Mouse (Mus musculus): ENCODE measurements around the gene Hmcn1. TPM values are rescaled to one million over a fixed set of nuclear protein-coding genes. Genes with fewer than 3 reads are reported as not detected.

Gene Hmcn1
- polyA plus RNA-seq, 1 experiment = 1.6 TPM

DNA sequence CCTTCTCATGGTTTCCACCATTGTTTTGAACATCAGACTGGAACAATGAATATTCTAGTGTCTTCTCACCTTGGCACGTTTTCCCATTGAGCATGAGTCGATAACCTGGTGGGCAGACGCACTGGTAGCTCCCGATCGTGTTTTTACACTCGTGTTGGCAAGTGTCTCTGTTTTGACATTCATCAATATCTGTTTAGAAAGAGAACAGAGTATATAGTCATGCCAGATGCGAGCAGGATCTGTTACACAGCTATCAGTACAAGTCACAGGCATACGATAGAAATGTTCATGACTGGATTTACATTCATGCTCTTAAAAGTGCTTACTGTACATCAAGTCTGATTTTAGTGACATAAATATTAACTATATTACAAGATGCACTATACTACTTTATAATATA is 419.8 kb downstream of the Hmcn1 start:
- no peak overlapping the region for H3K4me3 ChIP-seq (ENCODE audit: low read depth, low read length)
- H3K9me3 ChIP-seq (replicated peaks; ENCODE audit: control insufficient read depth, insufficient read depth, low read length, poor library complexity, severe bottlenecking) = no peaks in the 10 kb centered on the region
- H3K9ac ChIP-seq (ENCODE audit: low read depth, poor library complexity, severe bottlenecking) = no peak overlapping the region
- TF ChIP-seq CTCF (IDR thresholded peaks at IDR 0.05; ENCODE audit: low read depth, low read length) (no peak), EP300 (IDR thresholded peaks at IDR 0.05; ENCODE audit: insufficient read depth, low read depth, low read length) (no peak), POLR2A (IDR thresholded peaks at IDR 0.05; ENCODE audit: insufficient read depth, low read length) (no peak)
- H3K27ac ChIP-seq (ENCODE audit: insufficient read depth, low read length) = no peak overlapping the region
- H3K27me3 ChIP-seq (ENCODE audit: control insufficient read depth, insufficient read depth, low read length, poor library complexity, severe bottlenecking) = no peaks in the 10 kb centered on the region
- no peaks in the 10 kb centered on the region for H3K4me1 ChIP-seq (ENCODE audit: control insufficient read depth, insufficient read depth, low read length)
- H3K36me3 ChIP-seq (ENCODE audit: control insufficient read depth, insufficient read depth, low read length, poor library complexity, severe bottlenecking) = no peaks in the 10 kb centered on the region

DNA sequence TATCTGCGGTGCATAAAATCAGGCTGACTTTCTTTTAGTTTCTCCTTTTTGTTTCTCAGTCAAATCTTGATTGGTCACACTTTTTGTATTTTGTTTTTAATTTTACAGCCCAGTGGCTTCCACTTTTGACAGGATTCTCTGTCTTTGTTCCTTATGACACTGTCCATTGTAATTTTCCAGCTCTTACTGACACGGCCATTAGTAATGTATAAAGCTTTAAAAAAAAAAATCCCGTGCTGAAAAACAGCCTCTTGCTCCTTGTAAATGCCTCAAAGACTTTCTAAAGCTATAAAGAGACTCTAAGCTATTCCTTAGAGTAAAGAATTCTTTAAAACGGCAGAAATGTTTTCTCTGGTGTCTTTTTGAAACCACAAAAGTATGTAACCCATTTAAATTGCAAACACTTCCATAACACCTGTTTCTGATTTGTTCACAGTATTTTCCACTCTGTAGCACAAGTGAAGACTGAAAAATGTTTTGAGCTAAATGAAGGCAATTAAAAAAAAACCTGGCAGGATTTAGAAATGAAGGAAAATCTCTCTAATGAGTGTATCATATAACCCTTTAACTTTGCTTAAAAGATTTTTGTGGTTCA is 422.6 kb downstream of the Hmcn1 start:
- H3K4me1 ChIP-seq (ENCODE audit: control insufficient read depth, insufficient read depth, low read length) = no peaks in the 10 kb centered on the region
- TF ChIP-seq POLR2A (IDR thresholded peaks at IDR 0.05; ENCODE audit: insufficient read depth, low read length) (no peak), CTCF (IDR thresholded peaks at IDR 0.05; ENCODE audit: low read depth, low read length) (no peak), EP300 (IDR thresholded peaks at IDR 0.05; ENCODE audit: insufficient read depth, low read depth, low read length) (no peak)
- no peaks in the 10 kb centered on the region for H3K27me3 ChIP-seq (ENCODE audit: control insufficient read depth, insufficient read depth, low read length, poor library complexity, severe bottlenecking)
- no peaks in the 10 kb centered on the region for H3K36me3 ChIP-seq (ENCODE audit: control insufficient read depth, insufficient read depth, low read length, poor library complexity, severe bottlenecking)
- H3K27ac ChIP-seq (ENCODE audit: insufficient read depth, low read length) = no peak overlapping the region
- no peak overlapping the region for H3K4me3 ChIP-seq (ENCODE audit: low read depth, low read length)
- H3K9ac ChIP-seq (ENCODE audit: low read depth, poor library complexity, severe bottlenecking) = no peak overlapping the region
- no peaks in the 10 kb centered on the region for H3K9me3 ChIP-seq (replicated peaks; ENCODE audit: control insufficient read depth, insufficient read depth, low read length, poor library complexity, severe bottlenecking)

DNA sequence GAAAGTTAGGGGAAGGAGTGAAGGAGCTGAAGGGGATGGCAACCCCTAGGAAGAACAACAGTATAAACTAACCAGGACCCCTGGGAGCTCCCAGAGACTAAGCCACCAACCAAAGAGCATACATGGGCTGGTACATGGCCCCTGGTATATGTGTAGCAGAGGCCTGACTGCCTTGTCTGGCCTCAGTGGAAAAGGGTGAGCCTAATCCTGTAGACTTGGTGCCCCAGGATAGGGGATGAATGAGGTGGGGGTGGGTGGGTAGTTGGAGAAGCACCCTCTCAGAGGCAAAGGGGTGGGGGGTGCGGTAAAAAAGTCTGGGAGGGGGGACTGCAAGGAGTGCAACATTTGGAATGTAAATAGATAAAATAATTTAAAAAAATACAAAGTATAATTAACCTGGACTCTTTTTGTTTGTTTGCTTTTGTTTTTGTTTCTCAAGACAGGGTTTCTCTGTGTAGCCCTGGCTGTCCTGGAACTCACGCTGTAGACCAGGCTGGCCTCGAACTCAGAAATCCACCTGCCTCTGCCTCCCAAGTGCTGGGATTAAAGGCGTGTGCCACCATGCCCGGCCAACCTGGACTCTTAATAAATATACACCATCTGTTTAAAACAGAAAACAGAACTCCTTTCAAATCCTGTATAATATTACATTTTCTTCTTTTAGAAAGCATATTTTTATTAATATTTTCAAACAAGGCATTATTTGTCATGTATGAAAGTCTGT is 423.3 kb downstream of the Hmcn1 start:
- Histone ChIP-seq H3K4me3 (ENCODE audit: low read depth, low read length) (no peak overlapping the region), H3K9ac (ENCODE audit: low read depth, poor library complexity, severe bottlenecking) (no peak overlapping the region), H3K9me3 (replicated peaks; ENCODE audit: control insufficient read depth, insufficient read depth, low read length, poor library complexity, severe bottlenecking) (no peaks in the 10 kb centered on the region), H3K4me1 (ENCODE audit: control insufficient read depth, insufficient read depth, low read length) (no peaks in the 10 kb centered on the region), H3K36me3 (ENCODE audit: control insufficient read depth, insufficient read depth, low read length, poor library complexity, severe bottlenecking) (no peaks in the 10 kb centered on the region), H3K27me3 (ENCODE audit: control insufficient read depth, insufficient read depth, low read length, poor library complexity, severe bottlenecking) (no peaks in the 10 kb centered on the region), H3K27ac (ENCODE audit: insufficient read depth, low read length) (no peak overlapping the region)
- TF ChIP-seq POLR2A (IDR thresholded peaks at IDR 0.05; ENCODE audit: insufficient read depth, low read length) (no peak), CTCF (IDR thresholded peaks at IDR 0.05; ENCODE audit: low read depth, low read length) (no peak), EP300 (IDR thresholded peaks at IDR 0.05; ENCODE audit: insufficient read depth, low read depth, low read length) (no peak)

DNA sequence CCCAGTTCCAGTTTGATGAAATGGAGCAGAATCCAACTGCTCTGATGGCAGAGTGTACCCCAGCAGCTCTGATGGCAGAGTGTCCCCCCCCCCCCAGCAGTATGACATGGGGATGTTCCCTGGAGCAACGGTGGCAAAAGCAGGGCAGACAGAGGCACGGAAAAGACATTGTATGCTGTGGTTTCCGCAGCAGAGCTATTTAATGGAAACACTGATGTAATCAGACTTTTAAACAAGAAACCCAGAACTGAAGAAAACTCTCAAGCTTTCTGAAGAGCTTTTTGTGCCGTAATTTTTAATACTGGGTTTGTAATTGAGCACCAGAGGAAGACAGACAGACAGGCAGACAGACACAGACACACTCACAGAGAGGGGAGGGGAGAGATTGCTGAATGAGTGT is 426.9 kb downstream of the Hmcn1 start:
- no peak for TF ChIP-seq POLR2A (IDR thresholded peaks at IDR 0.05; ENCODE audit: insufficient read depth, low read length)
- no peak for TF ChIP-seq CTCF (IDR thresholded peaks at IDR 0.05; ENCODE audit: low read depth, low read length)
- TF ChIP-seq EP300 (IDR thresholded peaks at IDR 0.05; ENCODE audit: insufficient read depth, low read depth, low read length) = no peak
- H3K27me3 ChIP-seq (ENCODE audit: control insufficient read depth, insufficient read depth, low read length, poor library complexity, severe bottlenecking) = no peaks in the 10 kb centered on the region
- no peaks in the 10 kb centered on the region for H3K9me3 ChIP-seq (replicated peaks; ENCODE audit: control insufficient read depth, insufficient read depth, low read length, poor library complexity, severe bottlenecking)
- H3K4me1 ChIP-seq (ENCODE audit: control insufficient read depth, insufficient read depth, low read length) = no peaks in the 10 kb centered on the region
- H3K9ac ChIP-seq (ENCODE audit: low read depth, poor library complexity, severe bottlenecking) = no peak overlapping the region
- no peak overlapping the region for H3K27ac ChIP-seq (ENCODE audit: insufficient read depth, low read length)
- H3K36me3 ChIP-seq (ENCODE audit: control insufficient read depth, insufficient read depth, low read length, poor library complexity, severe bottlenecking) = no peaks in the 10 kb centered on the region
- no peak overlapping the region for H3K4me3 ChIP-seq (ENCODE audit: low read depth, low read length)

DNA sequence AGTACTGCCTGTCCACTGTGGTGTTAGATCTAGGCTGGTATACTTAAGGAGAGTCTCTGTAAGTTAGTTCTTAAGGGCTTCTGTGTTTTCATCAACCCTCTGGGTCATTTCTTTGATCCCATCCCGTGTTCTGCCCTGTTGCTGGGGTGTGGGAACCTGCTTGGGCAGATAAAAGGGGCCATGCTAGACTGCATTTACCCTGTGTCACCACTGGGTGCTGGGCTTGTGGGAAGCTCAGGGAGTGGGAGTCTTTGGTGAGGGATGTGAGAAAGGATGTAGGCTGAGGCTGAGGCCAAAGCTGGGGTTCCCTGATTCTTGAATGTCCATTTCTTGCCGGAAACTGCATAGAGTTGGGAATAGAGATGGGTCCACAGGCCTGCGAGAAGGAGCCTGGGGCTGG is 436.6 kb downstream of the Hmcn1 start:
- no peak overlapping the region for H3K27ac ChIP-seq (ENCODE audit: insufficient read depth, low read length)
- H3K9me3 ChIP-seq (replicated peaks; ENCODE audit: control insufficient read depth, insufficient read depth, low read length, poor library complexity, severe bottlenecking) = no peaks in the 10 kb centered on the region
- TF ChIP-seq CTCF (IDR thresholded peaks at IDR 0.05; ENCODE audit: low read depth, low read length) = no peak
- TF ChIP-seq EP300 (IDR thresholded peaks at IDR 0.05; ENCODE audit: insufficient read depth, low read depth, low read length) = no peak
- no peak for TF ChIP-seq POLR2A (IDR thresholded peaks at IDR 0.05; ENCODE audit: insufficient read depth, low read length)
- H3K4me1 ChIP-seq (ENCODE audit: control insufficient read depth, insufficient read depth, low read length) = no peaks in the 10 kb centered on the region
- H3K27me3 ChIP-seq (ENCODE audit: control insufficient read depth, insufficient read depth, low read length, poor library complexity, severe bottlenecking) = no peaks in the 10 kb centered on the region
- no peak overlapping the region for H3K4me3 ChIP-seq (ENCODE audit: low read depth, low read length)
- no peak overlapping the region for H3K9ac ChIP-seq (ENCODE audit: low read depth, poor library complexity, severe bottlenecking)
- no peaks in the 10 kb centered on the region for H3K36me3 ChIP-seq (ENCODE audit: control insufficient read depth, insufficient read depth, low read length, poor library complexity, severe bottlenecking)

DNA sequence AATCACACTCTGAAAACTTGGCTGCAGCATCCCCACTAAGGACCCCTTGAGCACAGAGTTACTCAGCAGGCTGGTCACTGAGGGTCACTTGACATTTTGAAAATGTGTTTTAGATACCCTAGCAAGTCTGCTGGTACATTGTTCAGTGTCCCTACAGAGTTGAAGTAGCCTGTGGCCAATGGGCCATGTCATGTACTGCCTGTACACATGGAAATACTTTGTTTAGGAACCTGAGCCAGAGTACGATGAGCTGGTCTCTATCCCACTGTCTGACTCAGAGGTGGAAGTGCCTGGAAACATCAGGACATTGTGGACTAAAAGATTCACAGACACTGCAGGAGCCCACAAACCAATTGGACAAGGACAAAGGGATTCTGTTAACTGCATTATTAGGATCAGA is 441.8 kb downstream of the Hmcn1 start:
- H3K36me3 ChIP-seq (ENCODE audit: control insufficient read depth, insufficient read depth, low read length, poor library complexity, severe bottlenecking) = no peaks in the 10 kb centered on the region

More for the DNA sequence above, 441.8 kb downstream of the Hmcn1 start:
- no peak for TF ChIP-seq CTCF (IDR thresholded peaks at IDR 0.05; ENCODE audit: low read depth, low read length)
- no peak for TF ChIP-seq EP300 (IDR thresholded peaks at IDR 0.05; ENCODE audit: insufficient read depth, low read depth, low read length)
- TF ChIP-seq POLR2A (IDR thresholded peaks at IDR 0.05; ENCODE audit: insufficient read depth, low read length) = no peak
- Histone ChIP-seq H3K27me3 (ENCODE audit: control insufficient read depth, insufficient read depth, low read length, poor library complexity, severe bottlenecking) (no peaks in the 10 kb centered on the region), H3K9ac (ENCODE audit: low read depth, poor library complexity, severe bottlenecking) (no peak overlapping the region), H3K4me1 (ENCODE audit: control insufficient read depth, insufficient read depth, low read length) (no peaks in the 10 kb centered on the region), H3K9me3 (replicated peaks; ENCODE audit: control insufficient read depth, insufficient read depth, low read length, poor library complexity, severe bottlenecking) (no peaks in the 10 kb centered on the region), H3K4me3 (ENCODE audit: low read depth, low read length) (no peak overlapping the region), H3K27ac (ENCODE audit: insufficient read depth, low read length) (no peak overlapping the region)
